Mouse (Mus musculus): ENCODE measurements around the gene Nxpe3. TPM values are rescaled to one million over a fixed set of nuclear protein-coding genes. Genes with fewer than 3 reads are reported as not detected.
"Not testable (repeated sequence)": the region's sequence is repeated elsewhere in the genome, so short reads cannot be mapped to it uniquely, and the experiment has no call there.

Nxpe3 gene
- total and polyA plus RNA-seq, 2 experiments from 2014 or later = 0.84 to 1.8 TPM

DNA sequence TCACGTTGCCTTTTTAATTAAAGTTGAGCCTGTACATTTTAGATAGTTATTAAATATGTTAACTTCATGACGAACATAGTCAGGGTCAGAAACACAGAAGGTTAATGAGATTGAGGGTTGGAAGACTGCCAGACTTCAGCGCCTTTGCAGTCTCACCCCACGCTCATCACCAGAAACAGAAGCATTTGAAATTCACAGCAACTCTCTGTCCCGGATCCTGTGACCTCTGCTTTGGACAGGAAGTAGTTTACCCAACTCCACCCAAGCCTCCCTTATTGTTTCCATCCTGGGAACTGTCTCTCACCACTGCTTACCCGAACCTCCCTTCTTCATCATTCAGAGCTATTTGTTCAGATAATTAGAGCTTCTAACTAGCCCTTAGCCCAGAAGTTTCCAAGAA is 19.1 kb downstream of the Nxpe3 start:
- Histone ChIP-seq H3K9ac (replicated peaks; ENCODE audit: low read length) (no peak overlapping the region), H3K4me3 (ENCODE audit: low read length) (no peak overlapping the region), H3K4me2 (ENCODE audit: low read depth, low read length) (no peak overlapping the region), H3K27ac (no peak overlapping the region), H3K4me1 (ENCODE audit: insufficient read depth, low read length) (no peaks in the 10 kb centered on the region), H3K27me3 (ENCODE audit: insufficient read depth, low read length) (no peaks in the 10 kb centered on the region), H3K36me3 (ENCODE audit: insufficient read depth, low read length) (no peaks in the 10 kb centered on the region), H3K9me3 (ENCODE audit: low read length) (no peaks in the 10 kb centered on the region)
- 57% methylated on average over 6 of the region's 6 CpGs for WGBS
- TF ChIP-seq CTCF (IDR thresholded peaks at IDR 0.05; ENCODE audit: low read depth) = no peak
- no peak for ATAC-seq
- DNase-seq (ENCODE audit: low spot score) = no peak

DNA sequence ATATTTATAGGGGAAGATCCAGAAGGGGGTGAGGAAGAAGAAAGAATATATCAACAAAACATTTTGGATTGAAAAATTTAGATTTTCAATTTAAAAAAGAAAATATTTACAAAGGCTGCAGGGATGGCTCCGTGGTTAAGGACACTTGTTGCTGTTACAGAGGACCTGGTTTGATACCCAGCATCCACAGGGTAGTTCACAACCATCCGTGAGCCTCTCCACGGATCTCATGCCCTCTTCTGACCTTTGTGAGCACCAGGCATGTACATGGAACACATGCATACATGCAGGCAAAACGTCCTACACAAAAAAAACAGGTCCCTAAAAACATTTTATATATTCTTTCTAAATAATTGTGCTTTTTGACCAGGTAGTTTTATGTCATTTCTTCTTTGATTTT is 31.3 kb downstream of the Nxpe3 start:
- TF ChIP-seq CTCF (IDR thresholded peaks at IDR 0.05; ENCODE audit: low read depth) = no peak
- no peak overlapping the region for H3K4me3 ChIP-seq (ENCODE audit: low read length)
- WGBS = 67% methylated on average over 4 of the region's 4 CpGs
- H3K36me3 ChIP-seq (ENCODE audit: insufficient read depth, low read length) = peaks cover 5% of the 10 kb centered on the region; the same call in 1 of the 2 replicates
- no peak overlapping the region for H3K27ac ChIP-seq
- H3K9me3 ChIP-seq (ENCODE audit: low read length) = no peaks in the 10 kb centered on the region
- no peaks in the 10 kb centered on the region for H3K4me1 ChIP-seq (ENCODE audit: insufficient read depth, low read length)
- H3K27me3 ChIP-seq (ENCODE audit: insufficient read depth, low read length) = no peaks in the 10 kb centered on the region
- H3K4me2 ChIP-seq (ENCODE audit: low read depth, low read length) = no peak overlapping the region
- ATAC-seq (no peak), DNase-seq (ENCODE audit: low spot score) (no peak)
- H3K9ac ChIP-seq (replicated peaks; ENCODE audit: low read length) = no peak overlapping the region

DNA sequence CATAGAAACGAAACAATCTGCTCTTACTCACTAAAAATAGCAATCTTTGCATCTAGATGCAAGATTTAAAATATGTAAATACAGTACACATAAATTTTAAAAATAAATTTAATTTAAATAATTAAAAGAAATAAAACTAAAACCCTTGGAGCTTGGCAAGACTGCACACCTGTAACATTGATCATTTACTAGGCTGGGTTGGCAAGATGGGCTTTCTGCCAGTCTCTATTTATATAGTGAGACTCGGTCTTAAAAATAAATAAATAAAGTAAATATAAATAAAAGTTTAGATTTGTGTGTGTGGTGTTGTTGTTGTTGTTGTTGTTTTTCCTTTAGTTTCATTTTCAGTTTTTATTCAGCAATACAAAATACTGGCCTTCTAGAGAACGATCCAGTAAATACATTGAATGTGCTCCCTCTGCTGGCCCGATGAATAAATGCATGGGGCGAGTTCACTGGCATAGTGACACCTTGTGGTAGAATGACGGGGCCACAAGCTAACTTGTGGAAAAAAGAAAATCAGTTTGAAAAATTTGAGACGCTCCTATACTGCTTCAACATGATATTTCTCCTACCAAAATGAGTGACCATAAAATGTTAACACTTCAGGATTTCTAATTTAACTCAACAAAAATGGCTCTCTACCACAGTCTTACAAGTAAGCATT is 31.8 kb downstream of the Nxpe3 start:
- H3K4me3 ChIP-seq (ENCODE audit: low read length) = no peak overlapping the region
- ATAC-seq = peak; percentile 69
- no peaks in the 10 kb centered on the region for H3K27me3 ChIP-seq (ENCODE audit: insufficient read depth, low read length)
- no peak overlapping the region for H3K9ac ChIP-seq (replicated peaks; ENCODE audit: low read length)
- no peaks in the 10 kb centered on the region for H3K4me1 ChIP-seq (ENCODE audit: insufficient read depth, low read length)
- H3K9me3 ChIP-seq (ENCODE audit: low read length) = no peaks in the 10 kb centered on the region
- 26% methylated on average over 7 of the region's 7 CpGs for WGBS
- DNase-seq (ENCODE audit: low spot score) = peak; percentile 89
- H3K4me2 ChIP-seq (ENCODE audit: low read depth, low read length) = no peak overlapping the region
- no peak overlapping the region for H3K27ac ChIP-seq
- peak; percentile 98 for TF ChIP-seq CTCF (IDR thresholded peaks at IDR 0.05; ENCODE audit: low read depth)
- peaks cover 5% of the 10 kb centered on the region; the same call in 1 of the 2 replicates for H3K36me3 ChIP-seq (ENCODE audit: insufficient read depth, low read length)

DNA sequence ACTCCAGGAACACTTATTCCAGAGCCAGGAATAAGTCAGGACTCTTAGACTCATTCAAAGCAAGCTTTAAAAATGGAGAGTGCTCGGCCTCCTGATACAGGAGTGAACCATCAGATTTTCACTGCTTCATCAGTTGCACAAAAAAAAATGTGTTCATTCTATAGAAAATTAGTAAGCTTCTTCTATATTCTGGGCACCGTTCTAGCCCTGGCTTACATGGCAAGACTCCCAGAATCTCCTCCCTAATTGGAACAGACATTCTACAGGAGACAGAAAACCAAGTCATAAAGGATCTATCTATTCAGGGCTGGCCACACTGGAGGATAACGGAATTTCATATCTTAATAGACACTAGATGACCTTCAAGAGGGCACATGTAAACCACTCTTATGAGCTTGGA is 34.0 kb downstream of the Nxpe3 start:
- H3K4me2 ChIP-seq (ENCODE audit: low read depth, low read length) = no peak overlapping the region
- ATAC-seq (no peak), DNase-seq (ENCODE audit: low spot score) (no peak)
- TF ChIP-seq CTCF (IDR thresholded peaks at IDR 0.05; ENCODE audit: low read depth) = no peak
- no peak overlapping the region for H3K27ac ChIP-seq
- no peak overlapping the region for H3K9ac ChIP-seq (replicated peaks; ENCODE audit: low read length)
- H3K4me1 ChIP-seq (ENCODE audit: insufficient read depth, low read length) = no peaks in the 10 kb centered on the region
- H3K36me3 ChIP-seq (ENCODE audit: insufficient read depth, low read length) = peaks cover 2% of the 10 kb centered on the region; the same call in 1 of the 2 replicates
- H3K27me3 ChIP-seq (ENCODE audit: insufficient read depth, low read length) = no peaks in the 10 kb centered on the region
- WGBS = 67% methylated on average over 3 of the region's 3 CpGs
- no peak overlapping the region for H3K4me3 ChIP-seq (ENCODE audit: low read length)
- H3K9me3 ChIP-seq (ENCODE audit: low read length) = no peaks in the 10 kb centered on the region

DNA sequence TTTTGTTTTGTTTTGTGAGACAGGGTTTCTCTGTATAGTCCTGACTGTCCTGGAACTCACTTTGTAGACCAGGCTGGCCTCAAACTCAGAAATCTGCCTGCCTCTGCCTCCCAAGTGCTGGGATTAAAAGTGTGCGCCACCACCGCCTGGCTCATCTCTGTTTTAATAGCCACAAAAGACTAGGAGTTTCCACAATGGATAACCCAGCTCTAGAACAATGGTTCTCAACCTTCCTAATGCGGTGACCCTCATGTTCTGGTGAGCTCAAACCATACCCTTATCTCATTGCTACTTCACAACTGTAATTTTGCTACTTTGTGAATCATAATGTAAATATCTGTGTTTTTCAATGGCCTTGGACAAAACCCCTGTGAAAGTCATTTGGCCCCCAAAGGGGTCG is 35.7 kb downstream of the Nxpe3 start:
- DNase-seq (ENCODE audit: low spot score); H3K9me3 ChIP-seq (ENCODE audit: low read length); H3K4me2 ChIP-seq (ENCODE audit: low read depth, low read length); H3K27me3 ChIP-seq (ENCODE audit: insufficient read depth, low read length); ATAC-seq; H3K4me1 ChIP-seq (ENCODE audit: insufficient read depth, low read length); H3K4me3 ChIP-seq (ENCODE audit: low read length); H3K27ac ChIP-seq; H3K36me3 ChIP-seq (ENCODE audit: insufficient read depth, low read length); H3K9ac ChIP-seq (replicated peaks; ENCODE audit: low read length): not testable (repeated sequence)
- WGBS = 96% methylated on average over 4 of the region's 4 CpGs

DNA sequence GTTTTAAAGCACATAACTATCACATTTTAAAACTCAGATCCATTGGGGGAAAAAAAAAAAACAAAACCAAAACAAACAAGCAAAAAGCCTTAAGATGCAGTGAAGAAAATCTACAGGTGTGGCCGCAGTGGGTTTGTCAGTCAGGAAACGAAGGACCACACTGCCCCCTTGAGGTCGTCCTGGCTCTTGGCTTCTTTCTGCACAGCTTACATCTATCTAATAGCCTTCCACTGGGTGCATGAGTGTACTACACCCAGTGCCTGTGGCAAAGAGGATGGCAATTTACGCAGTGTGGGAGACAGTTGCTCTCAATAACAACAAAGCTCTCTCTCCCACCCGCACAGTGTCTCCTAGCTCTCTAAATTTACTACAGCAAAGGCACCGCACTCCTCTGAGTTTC is 36.6 kb downstream of the Nxpe3 start:
- no peaks in the 10 kb centered on the region for H3K27me3 ChIP-seq (ENCODE audit: insufficient read depth, low read length)
- H3K9me3 ChIP-seq (ENCODE audit: low read length) = no peaks in the 10 kb centered on the region
- no peaks in the 10 kb centered on the region for H3K36me3 ChIP-seq (ENCODE audit: insufficient read depth, low read length)
- WGBS = 70% methylated on average over 6 of the region's 6 CpGs
- no peak overlapping the region for H3K4me2 ChIP-seq (ENCODE audit: low read depth, low read length)
- ATAC-seq (peak; percentile 63), DNase-seq (ENCODE audit: low spot score) (peak; percentile 67)
- no peak overlapping the region for H3K4me3 ChIP-seq (ENCODE audit: low read length)
- TF ChIP-seq CTCF (IDR thresholded peaks at IDR 0.05; ENCODE audit: low read depth) = peak; percentile 69
- H3K4me1 ChIP-seq (ENCODE audit: insufficient read depth, low read length) = no peaks in the 10 kb centered on the region
- H3K27ac ChIP-seq = no peak overlapping the region
- no peak overlapping the region for H3K9ac ChIP-seq (replicated peaks; ENCODE audit: low read length)

DNA sequence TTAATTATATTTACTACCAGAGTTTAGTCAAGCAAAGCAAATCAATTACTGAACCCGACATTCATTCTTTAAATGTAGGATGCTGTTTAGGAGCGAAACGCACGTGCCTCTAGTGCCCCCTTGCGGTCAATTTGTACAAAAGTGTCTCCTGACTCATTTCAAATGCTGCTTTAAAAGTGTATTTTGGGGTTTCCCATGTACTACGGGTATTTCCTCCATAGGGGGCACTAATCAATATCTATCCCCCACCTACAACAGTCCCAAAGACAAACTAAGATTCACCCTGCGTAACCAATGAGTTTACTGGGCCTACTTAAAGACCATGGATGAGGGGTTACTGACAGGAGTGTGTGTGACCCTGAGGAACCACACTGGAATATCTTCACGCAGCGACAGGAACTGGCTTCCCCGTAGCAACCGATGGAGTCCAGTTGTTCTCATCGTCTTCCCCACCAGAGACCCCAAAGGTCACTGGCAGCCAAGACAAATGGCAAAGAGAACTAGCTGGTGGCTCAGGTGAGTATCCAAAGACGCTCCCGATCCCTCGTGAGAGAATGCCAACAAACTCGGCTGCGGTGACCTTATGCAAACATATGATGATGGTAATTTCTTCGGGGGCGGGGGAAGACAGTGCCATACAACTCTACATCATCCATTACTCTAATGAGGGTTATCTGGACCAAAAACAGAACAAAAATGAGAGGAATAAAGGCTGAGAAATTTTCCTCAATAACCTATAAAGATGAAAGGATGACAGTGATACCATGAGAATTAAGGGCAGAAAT is 42.0 kb downstream of the Nxpe3 start:
- Histone ChIP-seq H3K27ac (no peak overlapping the region), H3K27me3 (ENCODE audit: insufficient read depth, low read length) (no peaks in the 10 kb centered on the region), H3K9me3 (ENCODE audit: low read length) (no peaks in the 10 kb centered on the region), H3K4me2 (ENCODE audit: low read depth, low read length) (no peak overlapping the region), H3K4me1 (ENCODE audit: insufficient read depth, low read length) (no peaks in the 10 kb centered on the region), H3K36me3 (ENCODE audit: insufficient read depth, low read length) (peaks cover 7% of the 10 kb centered on the region; the same call in 1 of the 2 replicates), H3K4me3 (ENCODE audit: low read length) (no peak overlapping the region), H3K9ac (replicated peaks; ENCODE audit: low read length) (no peak overlapping the region)
- WGBS = 54% methylated on average over 19 of the region's 19 CpGs
- DNase-seq (ENCODE audit: low spot score) (peak; percentile 93), ATAC-seq (peak; percentile 84)
- TF ChIP-seq CTCF (IDR thresholded peaks at IDR 0.05; ENCODE audit: low read depth) = peak; percentile 91
